Mouse (Mus musculus): ENCODE results near the gene Adgrg5. TPM values are rescaled to one million over a fixed set of nuclear protein-coding genes. Genes with fewer than 3 reads are reported as not detected.

Gene Adgrg5
- total RNA-seq, 2 experiments from 2014 or later = not detected

GRCm38 (mm10) chr8:94916960-94917324 is 6.6 kb upstream of the Adgrg5 start:
- no peak for ATAC-seq (replicated peaks; ENCODE audit: poor library complexity)

- ATAC-seq (replicated peaks; ENCODE audit: poor library complexity) = peak; percentile 85
Observed at GRCm38 (mm10) chr8:94917352-94917751, 6.1 kb upstream of the Adgrg5 start.

GRCm38 (mm10) chr8:94917851-94918495 is 5.5 kb upstream of the Adgrg5 start, which contains the start of gene Ccdc102a:
Ccdc102a (minus strand) TSS chr8:94918098.
- ATAC-seq (replicated peaks; ENCODE audit: poor library complexity) = no peak

- no peak for ATAC-seq (replicated peaks; ENCODE audit: poor library complexity)
Observed at GRCm38 (mm10) chr8:94919256-94919655, 4.2 kb upstream of the Adgrg5 start.

- ATAC-seq (replicated peaks; ENCODE audit: poor library complexity) = no peak
Observed at GRCm38 (mm10) chr8:94922176-94922575, 1.3 kb upstream of the Adgrg5 start.

GRCm38 (mm10) chr8:94922602-94923001 is 892 bp upstream of the Adgrg5 start:
- peak; percentile 68 for ATAC-seq (replicated peaks; ENCODE audit: poor library complexity)

GRCm38 (mm10) chr8:94928227-94928626 is 4.7 kb downstream of the Adgrg5 start:
- ATAC-seq (replicated peaks; ENCODE audit: poor library complexity) = peak; percentile 50

- ATAC-seq (replicated peaks; ENCODE audit: poor library complexity) = peak; percentile 66
Observed at GRCm38 (mm10) chr8:94933918-94934317, 10.4 kb downstream of the Adgrg5 start.

GRCm38 (mm10) chr8:94935172-94935571 is 11.7 kb downstream of the Adgrg5 start:
- peak; percentile 40; the same call in 1 of the 2 replicates for ATAC-seq (replicated peaks; ENCODE audit: poor library complexity)

- peak; percentile 89 for ATAC-seq (replicated peaks; ENCODE audit: poor library complexity)
Observed at GRCm38 (mm10) chr8:94942566-94942965, 19.1 kb downstream of the Adgrg5 start.

- no peak for ATAC-seq (replicated peaks; ENCODE audit: poor library complexity)
Observed at GRCm38 (mm10) chr8:94945185-94945584, 21.7 kb downstream of the Adgrg5 start.

- ATAC-seq (replicated peaks; ENCODE audit: poor library complexity) = no peak
Observed at GRCm38 (mm10) chr8:94948421-94948820, 24.9 kb downstream of the Adgrg5 start.

- no peak for ATAC-seq (replicated peaks; ENCODE audit: poor library complexity)
Observed at GRCm38 (mm10) chr8:94949010-94949409, 25.5 kb downstream of the Adgrg5 start.

- peak; percentile 64 for ATAC-seq (replicated peaks; ENCODE audit: poor library complexity)
Observed at GRCm38 (mm10) chr8:94950046-94950445, 26.6 kb downstream of the Adgrg5 start.

GRCm38 (mm10) chr8:94950458-94950857 is 27.0 kb downstream of the Adgrg5 start:
- no peak for ATAC-seq (replicated peaks; ENCODE audit: poor library complexity)

GRCm38 (mm10) chr8:94952086-94952485 is 28.6 kb downstream of the Adgrg5 start:
- ATAC-seq (replicated peaks; ENCODE audit: poor library complexity) = no peak

- peak; percentile 17 for ATAC-seq (replicated peaks; ENCODE audit: poor library complexity)
Observed at GRCm38 (mm10) chr8:94953624-94954367, 30.3 kb downstream of the Adgrg5 start.

GRCm38 (mm10) chr8:94954368-94954737 is 30.9 kb downstream of the Adgrg5 start:
- peak; percentile 8; the same call in 1 of the 2 replicates for ATAC-seq (replicated peaks; ENCODE audit: poor library complexity)

GRCm38 (mm10) chr8:94954921-94955758 is 31.6 kb downstream of the Adgrg5 start:
- ATAC-seq (replicated peaks; ENCODE audit: poor library complexity) = peak; percentile 78

- ATAC-seq (replicated peaks; ENCODE audit: poor library complexity) = peak; percentile 16
Observed at GRCm38 (mm10) chr8:94956078-94956574, 32.6 kb downstream of the Adgrg5 start.

- ATAC-seq (replicated peaks; ENCODE audit: poor library complexity) = no peak
Observed at GRCm38 (mm10) chr8:94962201-94962600, 38.7 kb downstream of the Adgrg5 start.

All from megakaryocyte progenitor cell, adult 5-6 weeks (primary cell).